Mouse (Mus musculus): Measurements from ENCODE around the gene B230104I21Rik.

Gene B230104I21Rik

GRCm38 (mm10) chr4:154335761-154336160 lies at the start of gene B230104I21Rik:
TSS of gene B230104I21Rik (plus strand) at chr4:154336127.
- in situ Hi-C loops (cut with MboI): no loop called here

- in situ Hi-C loops (cut with MboI): no loop called here
Measured at GRCm38 (mm10) chr4:154293735-154294201, 42.2 kb upstream of the B230104I21Rik start.

GRCm38 (mm10) chr4:154294262-154294731 lies 41.6 kb upstream of the B230104I21Rik start:
- in situ Hi-C loops (cut with MboI): no loop called here

- in situ Hi-C loops (cut with MboI): no loop called here
Measured at GRCm38 (mm10) chr4:154297761-154298160, 38.2 kb upstream of the B230104I21Rik start.

- in situ Hi-C loops (cut with MboI): no loop called here
Measured at GRCm38 (mm10) chr4:154299541-154300271, 36.2 kb upstream of the B230104I21Rik start.

- in situ Hi-C loops (cut with MboI): no loop called here
Measured at GRCm38 (mm10) chr4:154301466-154301881, 34.5 kb upstream of the B230104I21Rik start, which contains the start of gene Arhgef16. TSS of gene Arhgef16 (minus strand) at chr4:154301676.

GRCm38 (mm10) chr4:154309131-154309530 lies 26.8 kb upstream of the B230104I21Rik start:
- in situ Hi-C loops (cut with MboI): no loop called here

- in situ Hi-C loops (cut with MboI): no loop called here
Measured at GRCm38 (mm10) chr4:154310576-154311262, 25.2 kb upstream of the B230104I21Rik start.

- in situ Hi-C loops (cut with MboI): no loop called here
Measured at GRCm38 (mm10) chr4:154312143-154312812, 23.6 kb upstream of the B230104I21Rik start.

GRCm38 (mm10) chr4:154312935-154313621 lies 22.8 kb upstream of the B230104I21Rik start:
- in situ Hi-C loops (cut with MboI): no loop called here

- in situ Hi-C loops (cut with MboI): no loop called here
Measured at GRCm38 (mm10) chr4:154313622-154313967, 22.3 kb upstream of the B230104I21Rik start.

GRCm38 (mm10) chr4:154325410-154325809 lies 10.5 kb upstream of the B230104I21Rik start:
- in situ Hi-C loops (cut with MboI): no loop called here

GRCm38 (mm10) chr4:154328431-154328830 lies 7.5 kb upstream of the B230104I21Rik start:
- in situ Hi-C loops (cut with MboI): no loop called here

- in situ Hi-C loops (cut with MboI): no loop called here
Measured at GRCm38 (mm10) chr4:154328836-154329235, 7.1 kb upstream of the B230104I21Rik start.

GRCm38 (mm10) chr4:154330001-154330400 lies 5.9 kb upstream of the B230104I21Rik start:
- in situ Hi-C loops (cut with MboI): no loop called here

- in situ Hi-C loops (cut with MboI): no loop called here
Measured at GRCm38 (mm10) chr4:154331271-154331670, 4.7 kb upstream of the B230104I21Rik start.

- in situ Hi-C loops (cut with MboI): no loop called here
Measured at GRCm38 (mm10) chr4:154333300-154333699, 2.6 kb upstream of the B230104I21Rik start.

GRCm38 (mm10) chr4:154334699-154335402 lies 1.1 kb upstream of the B230104I21Rik start:
- in situ Hi-C loops (cut with MboI): no loop called here

- in situ Hi-C loops (cut with MboI): no loop called here
Measured at GRCm38 (mm10) chr4:154336650-154337049, 723 bp downstream of the B230104I21Rik start.

- in situ Hi-C loops (cut with MboI): no loop called here
Measured at GRCm38 (mm10) chr4:154346731-154347522, 11.0 kb downstream of the B230104I21Rik start.
